Mouse (Mus musculus) neural tube, embryonic 14.5 days (tissue): Measurements from ENCODE around the gene Nin. TPM values are rescaled to one million over a fixed set of nuclear protein-coding genes. Genes with fewer than 3 reads are reported as not detected.

Source experiments
- ATAC-seq: fragments of 200-750 bp; cut with Nextera tagmentation; 2 replicates; pipeline ENCODE4 v1.8.0; 2017; ENCODE audit warnings: low read depth, mild to moderate bottlenecking, moderate TSS enrichment, moderate library complexity
- H3K27ac ChIP-seq: fragments of 300-500 bp; sonication (generic); 2 replicates; pipeline ENCODE4 v1.5.1; 2014; ENCODE audit warnings: low read depth, mild to moderate bottlenecking, control low read depth, low read length, moderate library complexity, mixed read lengths
- H3K27me3 ChIP-seq: fragments of 300-500 bp; sonication (generic); 2 replicates; pipeline ENCODE4 v1.6.1; 2014; ENCODE audit warnings: low read length; ENCODE audit not compliant: control insufficient read depth, insufficient read depth
- H3K36me3 ChIP-seq: fragments of 300-500 bp; sonication (generic); 2 replicates; pipeline ENCODE4 v1.6.1; 2014; ENCODE audit warnings: low read length, mixed read lengths; ENCODE audit not compliant: control insufficient read depth, insufficient read depth
- H3K4me1 ChIP-seq: fragments of 300-500 bp; sonication (generic); 2 replicates; pipeline ENCODE4 v1.6.1; 2014; ENCODE audit warnings: low read length; ENCODE audit not compliant: control insufficient read depth, insufficient read depth
- H3K4me2 ChIP-seq: fragments of 300-500 bp; sonication (generic); 2 replicates; pipeline ENCODE4 v1.6.1; 2014; ENCODE audit warnings: mild to moderate bottlenecking, low read depth, low read length, control low read depth
- H3K4me3 ChIP-seq: fragments of 300-500 bp; sonication (generic); 2 replicates; pipeline ENCODE4 v1.5.1; 2014; ENCODE audit warnings: low read depth, low read length, control low read depth, mixed read lengths
- H3K9ac ChIP-seq: fragments of 300-500 bp; sonication (generic); replicated peaks from 2 replicates; pipeline ENCODE4 v1.6.1; 2014; ENCODE audit warnings: low read depth, mild to moderate bottlenecking, control low read depth, low read length, mixed read lengths
- H3K9me3 ChIP-seq: fragments of 300-500 bp; sonication (generic); 2 replicates; pipeline ENCODE4 v1.6.1; 2016; ENCODE audit warnings: low read length; ENCODE audit not compliant: control insufficient read depth
- WGBS: fragments of 180-500 bp; shearing (Covaris S2); extraction: QIAGEN DNeasy Blood & Tissue Kit; methylation state at CpG from one replicate; pipeline ENCODE4 v1.1.7; 2014; 5-methylcytosine and 5-hydroxymethylcytosine counted together
- polyA plus RNA-seq: library from polyadenylated mRNA; unstranded; fragments of >200 nt; fragmentation: Nextera tagmentation; extraction: Ambion mirVana; gene quantifications from 2 replicates; pipeline ENCODE4 v1.2.1, GENCODE M21; 2014

The Nin gene
- polyA plus RNA-seq, 1 experiment from 2014 or later = 13.9 TPM

- Histone ChIP-seq H3K27ac (peak overlapping the region; percentile 30; the same call in 1 of the 2 replicates), H3K4me3 (peak overlapping the region; percentile 3; the same call in 1 of the 2 replicates), H3K27me3 (no peaks in the 10 kb centered on the region), H3K9ac (peak overlapping the region; percentile 26), H3K36me3 (no peaks in the 10 kb centered on the region), H3K9me3 (no peaks in the 10 kb centered on the region), H3K4me2 (peak overlapping the region; percentile 37), H3K4me1 (no peaks in the 10 kb centered on the region)
- 25% methylated on average over 20 of the region's 20 CpGs for WGBS
- no peak for ATAC-seq
Measured at GRCm38 (mm10) chr12:70131042-70131675, 17.6 kb upstream of the Nin start.

GRCm38 (mm10) chr12:70129105-70129504 lies 15.6 kb upstream of the Nin start:
- Histone ChIP-seq H3K36me3 (no peaks in the 10 kb centered on the region), H3K9me3 (no peaks in the 10 kb centered on the region), H3K4me3 (no peak overlapping the region), H3K27ac (no peak overlapping the region), H3K9ac (no peak overlapping the region), H3K27me3 (no peaks in the 10 kb centered on the region), H3K4me2 (no peak overlapping the region), H3K4me1 (no peaks in the 10 kb centered on the region)
- no peak for ATAC-seq
- 61% methylated on average over 5 of the region's 5 CpGs for WGBS

GRCm38 (mm10) chr12:70126626-70127025 lies 13.1 kb upstream of the Nin start:
- H3K9me3 ChIP-seq = no peaks in the 10 kb centered on the region
- no peak overlapping the region for H3K4me2 ChIP-seq
- 91% methylated on average over 4 of the region's 4 CpGs for WGBS
- no peak overlapping the region for H3K4me3 ChIP-seq
- H3K4me1 ChIP-seq = no peaks in the 10 kb centered on the region
- no peak for ATAC-seq
- H3K27me3 ChIP-seq = no peaks in the 10 kb centered on the region
- H3K9ac ChIP-seq = no peak overlapping the region
- no peak overlapping the region for H3K27ac ChIP-seq
- no peaks in the 10 kb centered on the region for H3K36me3 ChIP-seq

- H3K4me2 ChIP-seq = no peak overlapping the region
- H3K27ac ChIP-seq = no peak overlapping the region
- no peaks in the 10 kb centered on the region for H3K36me3 ChIP-seq
- H3K4me3 ChIP-seq = no peak overlapping the region
- no peaks in the 10 kb centered on the region for H3K27me3 ChIP-seq
- no peaks in the 10 kb centered on the region for H3K9me3 ChIP-seq
- H3K4me1 ChIP-seq = no peaks in the 10 kb centered on the region
- H3K9ac ChIP-seq = no peak overlapping the region
- whole genome bisulfite sequencing = 63% methylated on average over 2 of the region's 2 CpGs
- no peak for ATAC-seq
Measured at GRCm38 (mm10) chr12:70119552-70119951, 6.0 kb upstream of the Nin start.

- no peak for ATAC-seq
- WGBS = 90% methylated on average over 10 of the region's 10 CpGs
Measured at GRCm38 (mm10) chr12:70118721-70119345, 5.3 kb upstream of the Nin start.

GRCm38 (mm10) chr12:70117146-70117545 lies 3.6 kb upstream of the Nin start:
- no peaks in the 10 kb centered on the region for H3K27me3 ChIP-seq
- H3K4me1 ChIP-seq = no peaks in the 10 kb centered on the region
- no peaks in the 10 kb centered on the region for H3K9me3 ChIP-seq
- H3K4me2 ChIP-seq = no peak overlapping the region
- no peak overlapping the region for H3K27ac ChIP-seq
- H3K4me3 ChIP-seq = no peak overlapping the region
- no peaks in the 10 kb centered on the region for H3K36me3 ChIP-seq
- H3K9ac ChIP-seq = no peak overlapping the region
- no peak for ATAC-seq
- WGBS = 87% methylated on average over 10 of the region's 10 CpGs

More at GRCm38 (mm10) chr12:70118721-70119345, 5.3 kb upstream of the Nin start:
- Histone ChIP-seq H3K4me2 (no peak overlapping the region), H3K27ac (no peak overlapping the region), H3K9me3 (no peaks in the 10 kb centered on the region), H3K4me1 (no peaks in the 10 kb centered on the region), H3K9ac (no peak overlapping the region), H3K27me3 (no peaks in the 10 kb centered on the region), H3K36me3 (no peaks in the 10 kb centered on the region), H3K4me3 (no peak overlapping the region)

- Histone ChIP-seq H3K36me3 (no peaks in the 10 kb centered on the region), H3K27ac (peak overlapping the region; percentile 91), H3K4me1 (peaks cover 23% of the 10 kb centered on the region), H3K9me3 (no peaks in the 10 kb centered on the region), H3K4me2 (peak overlapping the region; percentile 88), H3K4me3 (peak overlapping the region; percentile 87), H3K27me3 (no peaks in the 10 kb centered on the region), H3K9ac (peak overlapping the region; percentile 96)
- 3% methylated on average over 16 of the region's 16 CpGs for WGBS
- ATAC-seq = no peak; the same call in 1 of the 2 replicates
Measured at GRCm38 (mm10) chr12:70112090-70112383, 1.5 kb downstream of the Nin start.

GRCm38 (mm10) chr12:70111367-70112089 lies 2.0 kb downstream of the Nin start:
- WGBS = under 1% methylated on average over 84 of the region's 101 CpGs
- Histone ChIP-seq H3K27ac (peak overlapping the region; percentile 91), H3K9me3 (no peaks in the 10 kb centered on the region), H3K4me1 (peaks cover 29% of the 10 kb centered on the region), H3K9ac (peak overlapping the region; percentile 96), H3K4me2 (peak overlapping the region; percentile 88), H3K36me3 (no peaks in the 10 kb centered on the region), H3K27me3 (no peaks in the 10 kb centered on the region), H3K4me3 (peak overlapping the region; percentile 87)
- peak; percentile 82 for ATAC-seq

GRCm38 (mm10) chr12:70111117-70111366 lies 2.5 kb downstream of the Nin start:
- Histone ChIP-seq H3K4me1 (peaks cover 33% of the 10 kb centered on the region), H3K27me3 (no peaks in the 10 kb centered on the region), H3K4me3 (peak overlapping the region; percentile 87), H3K4me2 (peak overlapping the region; percentile 88), H3K9me3 (no peaks in the 10 kb centered on the region), H3K36me3 (no peaks in the 10 kb centered on the region), H3K27ac (peak overlapping the region; percentile 91), H3K9ac (peak overlapping the region; percentile 96)
- no peak; the same call in 1 of the 2 replicates for ATAC-seq
- WGBS = under 1% methylated on average over 16 of the region's 16 CpGs
